Mouse (Mus musculus): ENCODE measurements around the gene Dpy19l1. TPM values are rescaled to one million over a fixed set of nuclear protein-coding genes. Genes with fewer than 3 reads are reported as not detected.

The Dpy19l1 gene
- polyA plus RNA-seq, 1 experiment from 2014 or later, result 8.3 TPM

DNA sequence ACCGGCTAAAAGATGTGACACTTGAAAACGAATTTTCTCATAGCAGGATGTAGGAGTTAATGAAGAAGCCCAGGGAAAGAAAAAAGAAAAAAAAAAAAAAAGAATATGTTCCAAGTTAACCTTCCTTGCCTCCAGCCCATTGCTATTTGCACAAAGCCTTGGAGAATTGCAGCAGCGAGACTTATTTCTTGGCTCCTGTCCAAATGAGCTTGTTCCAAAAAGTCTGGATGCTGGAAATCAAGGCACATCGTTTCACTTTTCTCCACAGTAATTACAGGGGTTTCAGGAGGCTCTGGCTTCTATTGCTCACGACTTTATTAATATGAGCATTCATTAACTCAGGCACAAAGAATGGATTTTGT, 899 bp upstream of the Dpy19l1 start:
- Histone ChIP-seq H3K4me1 (replicated peaks) (peaks cover 25% of the 10 kb centered on the region), H3K9me3 (no peaks in the 10 kb centered on the region), H3K27ac (peak overlapping the region; percentile 72; the same call in 1 of the 2 replicates), H3K9ac (replicated peaks) (peak overlapping the region; percentile 83), H3K36me3 (no peaks in the 10 kb centered on the region), H3K27me3 (no peaks in the 10 kb centered on the region), H3K4me2 (replicated peaks) (peak overlapping the region; percentile 68), H3K4me3 (replicated peaks) (peak overlapping the region; percentile 74)
- WGBS, result 9% methylated on average over 5 of the region's 5 CpGs
- ATAC-seq, result no peak

GRCm38 (mm10) chr9:24502571-24503004, 352 bp downstream of the Dpy19l1 start:
- Histone ChIP-seq H3K27ac (peak overlapping the region; percentile 87), H3K27me3 (no peaks in the 10 kb centered on the region), H3K4me1 (replicated peaks) (peaks cover 25% of the 10 kb centered on the region), H3K4me3 (replicated peaks) (peak overlapping the region; percentile 74), H3K9me3 (no peaks in the 10 kb centered on the region), H3K9ac (replicated peaks) (peak overlapping the region; percentile 83), H3K4me2 (replicated peaks) (peak overlapping the region; percentile 68), H3K36me3 (no peaks in the 10 kb centered on the region)
- 1% methylated on average over 35 of the region's 48 CpGs for WGBS
- ATAC-seq, result peak; percentile 91

DNA sequence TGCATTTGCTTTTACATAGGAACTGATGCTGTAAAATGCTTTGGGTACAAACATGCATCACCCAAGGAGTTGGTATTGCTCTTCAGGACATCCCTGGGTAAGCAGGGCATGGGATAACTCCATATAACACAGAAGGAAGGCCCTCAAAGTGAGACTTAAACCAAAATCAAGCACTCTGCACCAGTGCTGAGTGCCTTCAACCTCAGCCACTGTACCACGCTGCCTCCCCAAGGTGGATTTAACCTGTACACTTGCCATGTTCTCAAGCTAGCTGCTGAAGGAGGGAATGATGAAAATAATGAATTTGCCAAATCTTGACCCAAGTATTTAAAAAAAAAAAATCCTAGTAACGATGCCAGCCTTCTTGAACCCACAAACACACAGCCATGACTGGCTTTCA, 1.3 kb downstream of the Dpy19l1 start:
- H3K9ac ChIP-seq (replicated peaks), result peak overlapping the region; percentile 83; the same call in 1 of the 2 replicates
- no peaks in the 10 kb centered on the region for H3K9me3 ChIP-seq
- H3K27me3 ChIP-seq, result no peaks in the 10 kb centered on the region
- no peaks in the 10 kb centered on the region for H3K36me3 ChIP-seq
- no peak for ATAC-seq
- H3K4me2 ChIP-seq (replicated peaks), result peak overlapping the region; percentile 68
- H3K4me3 ChIP-seq (replicated peaks), result peak overlapping the region; percentile 74
- no peak overlapping the region for H3K27ac ChIP-seq
- peaks cover 25% of the 10 kb centered on the region for H3K4me1 ChIP-seq (replicated peaks)
- 38% methylated on average over 2 of the region's 2 CpGs for WGBS

GRCm38 (mm10) chr9:24496226-24496625, 6.7 kb downstream of the Dpy19l1 start:
- Histone ChIP-seq H3K27ac (no peak overlapping the region), H3K4me2 (replicated peaks) (no peak overlapping the region), H3K4me3 (replicated peaks) (no peak overlapping the region), H3K36me3 (no peaks in the 10 kb centered on the region), H3K9ac (replicated peaks) (no peak overlapping the region), H3K27me3 (no peaks in the 10 kb centered on the region), H3K9me3 (no peaks in the 10 kb centered on the region), H3K4me1 (replicated peaks) (peaks cover 12% of the 10 kb centered on the region)
- no peak for ATAC-seq
- WGBS, result 96% methylated on average over 2 of the region's 2 CpGs

DNA sequence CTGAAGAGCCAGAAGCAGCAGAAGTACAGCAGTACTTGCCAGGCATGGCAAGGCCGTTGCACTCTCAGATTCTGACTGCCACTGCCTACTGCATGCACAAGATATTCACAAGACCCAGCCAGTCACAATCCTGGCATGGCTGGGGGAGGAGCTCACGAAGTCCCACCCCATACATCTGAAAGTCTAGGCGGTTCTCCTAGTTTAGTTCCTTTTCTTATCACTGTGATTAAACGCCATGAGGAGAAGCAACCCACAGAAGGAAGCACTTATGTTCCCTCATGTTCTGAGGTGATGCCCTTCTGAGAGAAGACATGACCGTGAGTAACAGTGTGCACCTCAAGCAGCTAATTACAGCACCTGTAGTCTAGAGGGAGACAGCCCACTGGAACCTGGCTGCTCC, 12.4 kb downstream of the Dpy19l1 start:
- no peak for ATAC-seq
- no peak overlapping the region for H3K27ac ChIP-seq
- no peaks in the 10 kb centered on the region for H3K36me3 ChIP-seq
- 88% methylated on average over 5 of the region's 5 CpGs for WGBS
- H3K27me3 ChIP-seq, result no peaks in the 10 kb centered on the region
- H3K9ac ChIP-seq (replicated peaks), result no peak overlapping the region
- H3K4me2 ChIP-seq (replicated peaks), result no peak overlapping the region
- no peak overlapping the region for H3K4me3 ChIP-seq (replicated peaks)
- H3K9me3 ChIP-seq, result no peaks in the 10 kb centered on the region
- no peaks in the 10 kb centered on the region for H3K4me1 ChIP-seq (replicated peaks)

DNA sequence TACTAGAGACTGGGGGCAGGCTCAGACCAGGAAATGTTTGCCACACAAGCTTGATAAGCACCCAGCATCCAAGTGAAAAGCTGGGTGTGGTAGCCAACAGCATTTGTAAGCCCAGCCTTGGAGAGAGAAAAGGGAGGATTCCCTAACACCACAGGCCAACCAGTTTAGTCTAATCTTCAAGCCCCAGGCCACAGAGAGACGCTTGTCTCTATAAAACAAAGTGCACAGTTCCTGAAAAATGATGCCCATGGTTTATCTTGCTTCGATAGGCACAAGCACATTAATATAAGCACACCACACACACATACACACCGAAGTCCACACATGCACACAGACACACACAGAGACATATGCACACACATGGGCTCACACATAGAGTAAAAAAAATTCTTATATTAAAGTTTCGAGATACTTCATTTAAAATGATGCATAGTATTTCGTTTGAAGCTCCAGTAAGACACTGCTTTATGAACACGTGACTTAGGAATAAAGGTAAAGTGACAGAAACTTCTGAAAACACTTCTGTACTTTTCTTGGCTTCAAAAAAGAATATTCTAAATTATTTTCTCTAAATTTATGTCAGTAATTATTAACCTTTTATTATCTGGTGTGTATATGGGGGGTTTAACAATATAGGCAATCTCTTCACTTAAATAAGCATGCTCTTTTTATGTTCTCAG, 14.4 kb downstream of the Dpy19l1 start:
- ATAC-seq, result no peak
- WGBS, result 92% methylated on average over 6 of the region's 6 CpGs

DNA sequence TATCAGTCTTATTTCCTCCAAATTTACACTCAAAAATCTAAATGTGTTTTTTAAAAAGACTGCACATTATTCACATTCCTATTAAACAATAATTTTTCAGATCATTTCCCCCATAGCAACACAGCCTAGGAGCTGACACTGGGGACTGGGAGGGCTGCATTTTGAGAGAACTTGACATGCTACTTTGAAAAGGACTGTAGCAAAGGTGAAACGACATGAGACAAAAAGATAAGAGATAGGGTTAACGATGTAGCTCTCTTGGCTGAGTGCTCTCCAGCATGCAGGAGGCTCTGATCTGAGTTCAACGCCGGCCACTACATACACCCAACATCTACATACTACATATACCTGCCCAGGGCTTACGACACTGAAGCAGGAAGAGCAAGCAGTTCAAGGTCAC, 20.6 kb downstream of the Dpy19l1 start:
- Histone ChIP-seq H3K27me3 (no peaks in the 10 kb centered on the region), H3K9ac (replicated peaks) (no peak overlapping the region), H3K4me1 (replicated peaks) (no peaks in the 10 kb centered on the region), H3K36me3 (0 out of 2 replicates have a peak, but pooled peaks cover 8% of the 10 kb centered on the region), H3K9me3 (no peaks in the 10 kb centered on the region), H3K4me3 (replicated peaks) (no peak overlapping the region), H3K27ac (no peak overlapping the region), H3K4me2 (replicated peaks) (no peak overlapping the region)
- WGBS, result 91% methylated on average over 5 of the region's 5 CpGs
- ATAC-seq, result no peak

More for the DNA sequence above, 14.4 kb downstream of the Dpy19l1 start:
- Histone ChIP-seq H3K9me3 (no peaks in the 10 kb centered on the region), H3K4me1 (replicated peaks) (no peaks in the 10 kb centered on the region), H3K27ac (no peak overlapping the region), H3K4me3 (replicated peaks) (no peak overlapping the region), H3K9ac (replicated peaks) (no peak overlapping the region), H3K4me2 (replicated peaks) (no peak overlapping the region), H3K36me3 (no peaks in the 10 kb centered on the region), H3K27me3 (no peaks in the 10 kb centered on the region)

DNA sequence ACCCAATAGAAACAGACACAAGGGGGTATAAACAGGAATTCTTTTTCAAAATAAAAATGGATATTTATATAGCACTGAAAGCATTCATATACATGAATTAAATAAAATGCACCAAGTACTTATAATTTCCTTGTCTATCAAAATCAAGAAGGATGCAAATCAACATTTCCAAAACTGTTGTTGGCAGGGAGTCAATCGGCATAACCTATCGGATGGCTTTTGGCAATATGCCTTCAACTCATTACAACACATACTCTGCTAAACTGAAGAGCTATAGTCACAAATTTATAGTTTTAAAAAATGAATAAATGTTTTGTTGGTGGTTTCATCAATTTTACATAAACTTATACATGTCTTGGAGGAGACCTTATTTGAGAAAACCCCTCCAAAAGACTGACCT, 25.7 kb downstream of the Dpy19l1 start:
- Histone ChIP-seq H3K27me3 (no peaks in the 10 kb centered on the region), H3K4me1 (replicated peaks) (no peaks in the 10 kb centered on the region), H3K4me2 (replicated peaks) (no peak overlapping the region), H3K36me3 (peaks cover 11% of the 10 kb centered on the region; the same call in 1 of the 2 replicates), H3K9me3 (no peaks in the 10 kb centered on the region), H3K9ac (replicated peaks) (no peak overlapping the region), H3K4me3 (replicated peaks) (no peak overlapping the region), H3K27ac (no peak overlapping the region)
- WGBS, result 98% methylated on average over 2 of the region's 2 CpGs
- no peak for ATAC-seq

- Histone ChIP-seq H3K9ac (replicated peaks) (no peak overlapping the region), H3K27me3 (no peaks in the 10 kb centered on the region), H3K4me3 (replicated peaks) (no peak overlapping the region), H3K4me1 (replicated peaks) (no peaks in the 10 kb centered on the region), H3K27ac (no peak overlapping the region), H3K36me3 (peaks cover 3% of the 10 kb centered on the region; the same call in 1 of the 2 replicates), H3K4me2 (replicated peaks) (no peak overlapping the region), H3K9me3 (no peaks in the 10 kb centered on the region)
- ATAC-seq, result no peak
- 88% methylated on average over 7 of the region's 7 CpGs for WGBS
Observed at GRCm38 (mm10) chr9:24473824-24474223, 29.1 kb downstream of the Dpy19l1 start.

GRCm38 (mm10) chr9:24472514-24472913, 30.4 kb downstream of the Dpy19l1 start:
- Histone ChIP-seq H3K4me3 (replicated peaks) (no peak overlapping the region), H3K9ac (replicated peaks) (no peak overlapping the region), H3K9me3 (no peaks in the 10 kb centered on the region), H3K27me3 (no peaks in the 10 kb centered on the region), H3K36me3 (peaks cover 3% of the 10 kb centered on the region; the same call in 1 of the 2 replicates), H3K4me1 (replicated peaks) (no peaks in the 10 kb centered on the region), H3K4me2 (replicated peaks) (no peak overlapping the region), H3K27ac (no peak overlapping the region)
- no peak for ATAC-seq
- 88% methylated on average over 3 of the region's 3 CpGs for WGBS

GRCm38 (mm10) chr9:24470166-24470565, 32.8 kb downstream of the Dpy19l1 start:
- no peak for ATAC-seq
- no peak overlapping the region for H3K9ac ChIP-seq (replicated peaks)
- H3K4me3 ChIP-seq (replicated peaks), result no peak overlapping the region
- H3K36me3 ChIP-seq, result peaks cover 7% of the 10 kb centered on the region; the same call in 1 of the 2 replicates
- 88% methylated on average over 5 of the region's 5 CpGs for WGBS
- H3K9me3 ChIP-seq, result no peaks in the 10 kb centered on the region
- H3K27me3 ChIP-seq, result no peaks in the 10 kb centered on the region
- no peak overlapping the region for H3K27ac ChIP-seq
- H3K4me1 ChIP-seq (replicated peaks), result no peaks in the 10 kb centered on the region
- no peak overlapping the region for H3K4me2 ChIP-seq (replicated peaks)

GRCm38 (mm10) chr9:24467186-24467585, 35.8 kb downstream of the Dpy19l1 start:
- no peak overlapping the region for H3K4me2 ChIP-seq (replicated peaks)
- H3K4me3 ChIP-seq (replicated peaks), result no peak overlapping the region
- H3K27ac ChIP-seq, result no peak overlapping the region
- H3K4me1 ChIP-seq (replicated peaks), result no peaks in the 10 kb centered on the region
- ATAC-seq, result no peak
- 0 out of 2 replicates have a peak, but pooled peaks cover 4% of the 10 kb centered on the region for H3K36me3 ChIP-seq
- no peaks in the 10 kb centered on the region for H3K27me3 ChIP-seq
- H3K9ac ChIP-seq (replicated peaks), result no peak overlapping the region
- 94% methylated on average over 5 of the region's 5 CpGs for WGBS
- H3K9me3 ChIP-seq, result no peaks in the 10 kb centered on the region

DNA sequence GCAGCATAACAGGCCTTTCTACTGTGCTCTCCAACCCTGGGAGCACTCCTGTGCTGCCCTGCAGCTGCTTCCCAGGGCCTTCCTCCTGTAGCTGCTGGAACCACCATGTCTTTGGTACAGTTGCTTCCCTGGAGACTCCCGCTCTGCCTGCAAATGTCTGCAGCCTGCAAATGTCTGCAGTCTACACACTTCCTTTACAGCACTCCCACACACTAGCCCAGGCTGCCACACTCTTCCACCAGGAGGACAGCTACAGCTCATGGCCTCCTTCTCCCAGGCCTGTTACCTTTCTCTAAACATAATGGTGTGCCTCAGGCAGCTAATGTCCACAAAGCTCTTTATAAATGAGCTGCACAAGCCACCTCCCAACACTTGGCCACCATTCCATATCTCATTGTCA, 36.3 kb downstream of the Dpy19l1 start:
- Histone ChIP-seq H3K9me3 (no peaks in the 10 kb centered on the region), H3K9ac (replicated peaks) (no peak overlapping the region), H3K4me2 (replicated peaks) (no peak overlapping the region), H3K36me3 (0 out of 2 replicates have a peak, but pooled peaks cover 4% of the 10 kb centered on the region), H3K4me3 (replicated peaks) (no peak overlapping the region), H3K27ac (no peak overlapping the region), H3K27me3 (no peaks in the 10 kb centered on the region), H3K4me1 (replicated peaks) (no peaks in the 10 kb centered on the region)
- no peak for ATAC-seq
- WGBS, result 96% methylated on average over 1 of the region's 1 CpGs
